Mouse (Mus musculus) embryonic facial prominence, embryonic 11.5 days (tissue): ENCODE measurements around the gene Ctnnd2. TPM values are rescaled to one million over a fixed set of nuclear protein-coding genes. Genes with fewer than 3 reads are reported as not detected.
A peak's percentile ranks its signal among the peaks of the same experiment; 100 is the strongest.
"Not testable (repeated sequence)": the region's sequence is repeated elsewhere in the genome, so short reads cannot be mapped to it uniquely, and the experiment has no call there.

Experiments
- ATAC-seq: fragments of 200-750 bp; cut with Nextera tagmentation; replicated peaks from 2 replicates; pipeline ENCODE4 v1.8.0; 2017; ENCODE audit warnings: low read depth; ENCODE audit not compliant: insufficient number of reproducible peaks, low FRiP score, low TSS enrichment
- DNase-seq: peaks from one replicate; pipeline ENCODE4 v3.0.0-alpha.2; 2015; ENCODE audit warnings: low spot score
- H3K27ac ChIP-seq: fragments of 300-500 bp; sonication (generic); replicated peaks from 2 replicates; pipeline ENCODE4 v1.5.1; 2014; ENCODE audit warnings: mild to moderate bottlenecking, low read depth, low read length, control low read depth
- H3K27me3 ChIP-seq: fragments of 300-500 bp; sonication (generic); 2 replicates; pipeline ENCODE4 v1.6.1; 2014; ENCODE audit warnings: mild to moderate bottlenecking, low read length, moderate library complexity, mixed read lengths; ENCODE audit not compliant: control insufficient read depth, insufficient read depth
- H3K36me3 ChIP-seq: fragments of 300-500 bp; sonication (generic); replicated peaks from 2 replicates; pipeline ENCODE4 v1.6.1; 2014; ENCODE audit warnings: low read depth, mild to moderate bottlenecking, low read length, moderate library complexity, mixed read lengths; ENCODE audit not compliant: control insufficient read depth, insufficient read depth
- H3K4me1 ChIP-seq: fragments of 300-500 bp; sonication (generic); 2 replicates; pipeline ENCODE4 v1.6.1; 2014; ENCODE audit warnings: low read length, mixed read lengths; ENCODE audit not compliant: control insufficient read depth, insufficient read depth
- H3K4me2 ChIP-seq: fragments of 300-500 bp; sonication (generic); 2 replicates; pipeline ENCODE4 v1.6.1; 2014; ENCODE audit warnings: low read depth, mild to moderate bottlenecking, control low read depth, low read length, moderate library complexity
- H3K4me3 ChIP-seq: fragments of 300-500 bp; sonication (generic); 2 replicates; pipeline ENCODE4 v1.5.1; 2014; ENCODE audit warnings: low read depth, low read length, control low read depth
- H3K9ac ChIP-seq: fragments of 300-500 bp; sonication (generic); replicated peaks from 2 replicates; pipeline ENCODE4 v1.6.1; 2014; ENCODE audit warnings: mild to moderate bottlenecking, control low read depth, low read length
- H3K9me3 ChIP-seq: fragments of 300-500 bp; sonication (generic); replicated peaks from 2 replicates; pipeline ENCODE4 v1.6.1; 2016; ENCODE audit warnings: mild to moderate bottlenecking, low read length, inconsistent platforms, mixed read lengths; ENCODE audit not compliant: control insufficient read depth
- WGBS: fragments of 180-500 bp; shearing (Covaris S2); extraction: QIAGEN DNeasy Blood & Tissue Kit; methylation state at CpG from one replicate; pipeline ENCODE4 v1.1.7; 2014; 5-methylcytosine and 5-hydroxymethylcytosine counted together
- polyA plus RNA-seq: library from polyadenylated mRNA; unstranded; fragments of >200 nt; fragmentation: Nextera tagmentation; extraction: Ambion mirVana; gene quantifications from 2 replicates; pipeline ENCODE4 v1.2.1, GENCODE M21; 2014

Ctnnd2 gene
- polyA plus RNA-seq: 9.6 and 12.4 TPM in 2 replicates

- Histone ChIP-seq H3K36me3 (no peaks in the 10 kb centered on the region), H3K4me2 (peak within 1 kb of the TSS; percentile 91), H3K27ac (peak within 1 kb of the TSS; percentile 56), H3K9ac (peak within 1 kb of the TSS; percentile 70), H3K9me3 (no peaks in the 10 kb centered on the region), H3K4me1 (no peaks in the 10 kb centered on the region), H3K27me3 (peaks cover 2% of the 10 kb centered on the region; the same call in 1 of the 2 replicates), H3K4me3 (peak within 1 kb of the TSS; percentile 67)
- WGBS: under 1% methylated on average over 83 of the region's 136 CpGs
- DNase-seq: peak; percentile 84
- peak; percentile 81 for ATAC-seq
These were observed at the start of gene Ctnnd2 for GRCm38 (mm10) chr15:30172391-30173281. Gene Ctnnd2 (plus strand): TSS chr15:30172593.

DNA sequence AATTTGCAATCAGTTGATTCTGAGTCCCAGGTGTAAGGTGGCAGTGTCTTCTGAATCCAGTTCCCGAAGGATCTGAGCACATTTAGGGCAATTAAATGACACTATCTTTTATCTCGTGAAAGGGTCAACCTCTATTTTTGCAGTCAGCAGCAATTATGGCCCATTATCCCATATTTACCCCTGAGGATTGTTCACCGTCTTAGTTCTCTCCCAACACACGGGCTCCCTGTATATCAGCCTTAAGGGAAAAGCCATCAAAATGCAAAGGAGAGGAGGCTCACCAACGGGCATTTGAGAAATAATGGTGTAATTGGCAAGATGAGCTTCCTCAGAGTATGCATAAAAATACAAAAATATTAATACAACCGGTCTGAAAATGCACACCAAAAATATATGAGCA, 41.7 kb upstream of the Ctnnd2 start:
- Histone ChIP-seq H3K4me3 (no peak overlapping the region), H3K4me1 (no peaks in the 10 kb centered on the region), H3K9me3 (no peaks in the 10 kb centered on the region), H3K36me3 (no peaks in the 10 kb centered on the region), H3K4me2 (no peak overlapping the region), H3K27ac (no peak overlapping the region), H3K27me3 (no peaks in the 10 kb centered on the region), H3K9ac (no peak overlapping the region)
- WGBS: 57% methylated on average over 6 of the region's 6 CpGs
- ATAC-seq (no peak), DNase-seq (no peak)

DNA sequence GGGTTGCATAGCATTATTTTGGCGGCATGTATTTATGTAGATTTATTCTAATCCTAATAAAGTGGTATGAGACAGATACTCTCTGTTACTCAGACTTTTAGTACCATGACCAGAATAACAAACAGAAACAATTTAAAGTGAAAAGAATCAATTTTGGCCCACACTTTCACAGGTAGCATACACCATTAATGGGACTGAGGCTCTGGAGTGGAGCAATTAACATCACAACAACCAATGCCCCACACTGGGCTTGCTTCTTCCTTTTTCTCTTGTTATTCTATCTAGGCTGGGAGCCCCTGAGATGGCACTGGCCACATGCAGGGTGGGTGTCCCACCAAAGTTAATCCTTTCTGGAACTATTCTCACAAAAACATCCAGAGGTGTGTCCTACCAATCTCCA, 32.8 kb upstream of the Ctnnd2 start:
- not testable (repeated sequence) for H3K27ac ChIP-seq, DNase-seq, H3K4me3 ChIP-seq, H3K36me3 ChIP-seq, H3K9ac ChIP-seq, H3K27me3 ChIP-seq, ATAC-seq, H3K4me1 ChIP-seq, H3K4me2 ChIP-seq, H3K9me3 ChIP-seq
- WGBS: 22% methylated on average over 1 of the region's 1 CpGs

GRCm38 (mm10) chr15:30145413-30145812, 27.0 kb upstream of the Ctnnd2 start:
- no peaks in the 10 kb centered on the region for H3K4me1 ChIP-seq
- H3K27ac ChIP-seq: no peak overlapping the region
- DNase-seq (no peak), ATAC-seq (no peak)
- H3K36me3 ChIP-seq: no peaks in the 10 kb centered on the region
- H3K9me3 ChIP-seq: no peaks in the 10 kb centered on the region
- no peaks in the 10 kb centered on the region for H3K27me3 ChIP-seq
- no peak overlapping the region for H3K9ac ChIP-seq
- no peak overlapping the region for H3K4me2 ChIP-seq
- H3K4me3 ChIP-seq: no peak overlapping the region
- WGBS: 78% methylated on average over 2 of the region's 2 CpGs

DNA sequence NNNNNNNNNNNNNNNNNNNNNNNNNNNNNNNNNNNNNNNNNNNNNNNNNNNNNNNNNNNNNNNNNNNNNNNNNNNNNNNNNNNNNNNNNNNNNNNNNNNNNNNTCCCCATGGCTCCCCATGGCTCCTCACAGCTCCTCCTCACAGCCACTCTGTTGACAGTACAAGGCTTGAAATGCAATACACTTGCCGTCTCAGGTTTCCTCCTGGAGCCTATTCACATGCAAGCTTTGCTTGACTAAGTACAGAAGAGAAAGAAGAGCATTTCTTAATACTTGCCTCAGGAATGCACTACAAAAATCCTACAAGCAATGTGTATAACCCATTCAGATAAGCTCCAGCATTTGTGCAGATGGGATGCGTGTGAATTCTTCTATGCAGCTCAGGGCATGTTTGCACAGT, 20.2 kb upstream of the Ctnnd2 start:
- 36% methylated on average over 2 of the region's 2 CpGs for WGBS
- no peak for DNase-seq
- H3K4me2 ChIP-seq: no peak overlapping the region
- no peak overlapping the region for H3K27ac ChIP-seq
- H3K4me3 ChIP-seq: no peak overlapping the region
- no peaks in the 10 kb centered on the region for H3K4me1 ChIP-seq
- H3K9ac ChIP-seq: no peak overlapping the region
- no peaks in the 10 kb centered on the region for H3K9me3 ChIP-seq
- no peak for ATAC-seq
- H3K36me3 ChIP-seq: no peaks in the 10 kb centered on the region
- H3K27me3 ChIP-seq: no peaks in the 10 kb centered on the region

DNA sequence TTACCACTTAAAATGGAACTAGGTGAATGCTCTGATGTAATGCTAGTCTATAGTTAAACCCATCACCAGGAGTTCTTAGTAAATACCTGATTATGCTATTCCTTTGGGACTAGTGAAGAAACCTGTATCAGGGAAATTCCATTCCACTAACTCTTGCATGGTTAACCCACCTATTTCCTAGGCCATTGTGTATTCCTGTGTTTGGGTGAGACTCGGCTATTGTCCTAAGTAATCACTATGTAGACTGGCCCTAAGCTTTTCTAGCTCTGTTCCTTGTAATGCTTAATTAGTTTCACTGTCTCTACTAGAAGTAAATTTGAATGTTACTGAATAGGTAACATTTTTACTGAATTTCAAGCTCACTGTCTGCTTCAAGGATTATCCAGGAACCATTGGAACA, 14.4 kb upstream of the Ctnnd2 start:
- Histone ChIP-seq H3K36me3 (no peaks in the 10 kb centered on the region), H3K27me3 (no peaks in the 10 kb centered on the region), H3K4me3 (no peak overlapping the region), H3K4me2 (no peak overlapping the region), H3K4me1 (no peaks in the 10 kb centered on the region), H3K9me3 (no peaks in the 10 kb centered on the region), H3K27ac (no peak overlapping the region), H3K9ac (no peak overlapping the region)
- 93% methylated on average over 1 of the region's 1 CpGs for WGBS
- no peak for ATAC-seq
- DNase-seq: no peak

DNA sequence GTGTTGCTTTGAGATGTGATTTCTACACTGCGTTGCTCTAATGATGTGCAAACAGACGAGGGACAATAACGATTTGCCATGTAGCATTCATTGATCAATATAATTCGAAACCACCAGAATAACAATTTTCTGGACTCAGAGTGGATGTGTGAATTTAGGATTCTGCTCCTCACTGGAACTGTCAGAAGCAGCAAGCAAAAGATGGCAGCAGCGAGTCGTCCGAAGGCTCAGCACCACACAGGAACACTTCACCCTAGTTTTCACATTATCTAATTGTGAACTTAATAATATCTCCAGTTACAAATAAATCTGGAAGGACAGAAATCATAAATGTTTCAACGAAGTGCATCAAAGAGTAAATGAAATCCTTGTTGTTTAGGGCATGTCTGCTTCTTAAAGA, 2.4 kb upstream of the Ctnnd2 start:
- no peaks in the 10 kb centered on the region for H3K9me3 ChIP-seq
- H3K36me3 ChIP-seq: no peaks in the 10 kb centered on the region
- no peak overlapping the region for H3K4me3 ChIP-seq
- H3K27ac ChIP-seq: no peak overlapping the region
- WGBS: 71% methylated on average over 8 of the region's 8 CpGs
- no peak for ATAC-seq
- no peaks in the 10 kb centered on the region for H3K4me1 ChIP-seq
- no peak overlapping the region for H3K4me2 ChIP-seq
- H3K9ac ChIP-seq: no peak overlapping the region
- DNase-seq: no peak
- peaks cover 2% of the 10 kb centered on the region; the same call in 1 of the 2 replicates for H3K27me3 ChIP-seq

DNA sequence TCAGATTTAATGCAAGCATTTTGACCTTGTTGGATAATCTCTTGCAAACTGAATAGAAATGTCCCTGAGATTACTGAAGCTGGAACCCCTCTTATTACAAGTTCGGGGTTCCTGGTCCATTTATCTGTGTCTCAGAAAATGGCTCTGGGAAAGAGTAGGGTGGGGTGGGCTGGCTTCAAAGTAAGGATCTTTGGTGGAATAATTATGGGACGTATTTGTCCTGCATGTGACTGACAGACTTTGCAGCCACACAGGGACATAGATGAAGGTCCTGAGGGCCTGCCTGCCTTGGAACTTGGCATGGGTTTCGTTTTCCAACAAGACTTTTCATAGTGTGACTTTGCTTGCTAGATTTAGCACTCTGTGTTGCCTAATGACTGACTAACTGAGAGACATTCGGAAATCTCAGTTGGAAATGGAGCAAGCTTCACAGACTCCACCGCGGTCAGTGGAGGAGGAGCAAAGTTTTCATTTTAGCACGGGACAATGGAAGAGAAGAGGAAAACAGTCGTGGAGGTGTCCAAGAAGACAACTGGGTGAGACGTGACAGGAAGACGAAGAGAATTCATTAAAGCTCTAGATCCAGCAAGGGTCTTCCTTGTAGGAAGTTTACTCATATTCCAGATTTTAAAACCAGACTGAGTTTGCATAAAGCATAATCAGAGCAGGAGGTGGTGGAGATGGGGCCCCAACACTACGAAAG, 749 bp upstream of the Ctnnd2 start:
- Histone ChIP-seq H3K9me3 (no peaks in the 10 kb centered on the region), H3K27me3 (peaks cover 2% of the 10 kb centered on the region; the same call in 1 of the 2 replicates), H3K27ac (no peak overlapping the region), H3K36me3 (no peaks in the 10 kb centered on the region), H3K4me3 (peak overlapping the region; percentile 67; the same call in 1 of the 2 replicates), H3K4me2 (peak overlapping the region; percentile 91), H3K4me1 (no peaks in the 10 kb centered on the region), H3K9ac (no peak overlapping the region)
- DNase-seq (no peak), ATAC-seq (no peak)
- 15% methylated on average over 11 of the region's 11 CpGs for WGBS
